Mouse (Mus musculus): ENCODE measurements around the gene She.

DNA sequence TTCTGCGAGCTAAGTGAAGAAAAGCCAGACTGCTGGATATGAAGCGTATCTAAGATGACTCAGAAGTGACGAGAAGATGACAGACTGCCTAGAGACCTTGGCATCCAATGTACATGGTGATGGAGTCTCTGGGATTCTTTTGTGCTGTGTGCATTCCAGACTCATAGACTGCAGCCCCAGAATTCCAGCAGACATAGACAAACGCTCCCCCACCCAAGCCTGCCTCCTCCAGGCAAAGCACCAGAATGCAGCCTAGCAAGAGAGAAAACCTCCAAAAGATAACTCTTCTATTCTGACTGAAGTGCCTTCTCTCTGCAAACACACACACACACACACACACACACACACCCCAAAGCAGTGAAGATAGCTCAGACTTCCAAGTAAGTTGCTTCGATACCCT is 35.4 kb upstream of the She start:
- TF ChIP-seq GATA1 (IDR thresholded peaks at IDR 0.05; ENCODE audit: low read length) (no peak), TAL1 (IDR thresholded peaks at IDR 0.05; ENCODE audit: low read length) (no peak)

Measured in erythroblast, embryonic 14.5 days (primary cell).